Mouse (Mus musculus) cerebellum, adult 9-10 months (tissue): ENCODE data around the gene Hyal1.

Experiments
- DNase-seq: peaks from one replicate; pipeline ENCODE4 v3.0.0; 2022

The Hyal1 gene

DNA sequence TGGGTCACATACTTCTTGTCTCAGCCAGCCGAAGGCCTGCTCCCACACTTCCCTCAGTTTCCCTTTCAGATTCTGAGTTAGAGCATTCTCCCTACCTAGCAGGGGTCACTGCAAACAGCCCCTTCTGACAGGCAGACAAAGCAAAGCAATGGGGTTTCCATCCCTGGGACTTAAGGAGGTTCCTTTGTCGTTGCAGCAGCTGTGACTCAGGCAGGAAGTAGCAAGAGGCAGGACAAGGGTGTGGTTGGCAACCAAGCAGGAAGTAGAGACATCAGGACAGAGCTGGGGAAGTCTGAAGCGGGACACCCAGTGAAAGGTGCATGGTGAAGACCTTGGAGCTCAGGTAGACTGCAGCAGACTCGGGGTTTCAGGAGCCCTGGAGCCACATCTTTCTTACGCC is 47.8 kb downstream of the Hyal1 start:
- DNase-seq = no peak

DNA sequence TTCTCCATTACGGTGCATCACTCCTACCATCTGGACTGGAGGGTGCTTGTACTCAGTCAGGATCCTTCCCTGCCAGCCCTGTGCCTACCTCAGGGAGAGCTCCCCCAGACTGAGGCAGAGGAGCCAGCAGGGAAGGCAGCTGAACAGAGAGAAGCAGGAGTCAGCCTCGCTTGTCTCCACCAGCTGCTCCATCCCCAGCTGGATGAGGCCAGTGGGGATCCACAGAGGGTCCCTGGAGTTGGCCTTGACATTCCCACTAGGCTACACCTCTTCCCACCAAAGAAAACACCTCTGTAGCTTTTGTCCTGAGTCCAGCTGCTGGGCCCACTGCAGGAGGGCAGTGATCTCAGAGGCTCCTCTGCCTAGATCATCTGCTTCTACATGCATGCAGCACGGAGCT is 48.2 kb downstream of the Hyal1 start:
- no peak for DNase-seq

DNA sequence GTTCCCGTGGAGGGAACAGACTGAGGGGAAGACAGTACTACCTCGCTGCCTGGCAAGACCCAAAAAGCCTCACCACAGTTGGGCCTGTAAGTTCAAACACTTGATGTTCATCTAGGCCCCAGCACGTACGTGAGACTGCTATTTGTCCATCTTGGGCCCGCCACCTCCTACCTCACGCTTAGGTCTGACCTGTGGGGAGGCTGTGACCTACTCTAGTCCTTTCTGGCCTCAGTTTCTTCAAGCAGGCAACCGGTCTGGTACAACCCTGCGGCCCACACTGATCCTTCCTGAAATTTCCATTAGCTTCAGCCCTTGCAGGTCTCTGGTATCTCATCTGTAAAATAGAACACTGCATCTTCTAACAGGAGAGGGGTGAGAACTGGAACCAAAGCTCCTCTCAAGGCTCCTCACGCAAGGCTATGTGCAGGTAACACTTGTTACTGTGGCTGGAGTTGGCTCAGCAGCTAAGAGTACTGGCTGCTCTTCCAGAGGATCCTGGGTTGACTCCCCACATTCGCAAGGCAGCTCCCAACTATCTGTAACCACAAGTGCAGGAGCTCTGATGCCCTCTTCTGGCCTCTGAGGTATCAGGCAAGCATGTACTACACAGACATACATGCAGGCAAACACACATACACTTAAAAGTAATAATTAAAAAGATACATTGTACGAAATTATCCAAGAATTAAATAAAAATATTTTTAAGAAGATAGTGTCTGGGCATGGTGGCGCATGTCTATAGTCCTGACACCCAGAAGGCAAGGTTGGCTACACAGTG is 48.8 kb downstream of the Hyal1 start:
- DNase-seq = no peak

DNA sequence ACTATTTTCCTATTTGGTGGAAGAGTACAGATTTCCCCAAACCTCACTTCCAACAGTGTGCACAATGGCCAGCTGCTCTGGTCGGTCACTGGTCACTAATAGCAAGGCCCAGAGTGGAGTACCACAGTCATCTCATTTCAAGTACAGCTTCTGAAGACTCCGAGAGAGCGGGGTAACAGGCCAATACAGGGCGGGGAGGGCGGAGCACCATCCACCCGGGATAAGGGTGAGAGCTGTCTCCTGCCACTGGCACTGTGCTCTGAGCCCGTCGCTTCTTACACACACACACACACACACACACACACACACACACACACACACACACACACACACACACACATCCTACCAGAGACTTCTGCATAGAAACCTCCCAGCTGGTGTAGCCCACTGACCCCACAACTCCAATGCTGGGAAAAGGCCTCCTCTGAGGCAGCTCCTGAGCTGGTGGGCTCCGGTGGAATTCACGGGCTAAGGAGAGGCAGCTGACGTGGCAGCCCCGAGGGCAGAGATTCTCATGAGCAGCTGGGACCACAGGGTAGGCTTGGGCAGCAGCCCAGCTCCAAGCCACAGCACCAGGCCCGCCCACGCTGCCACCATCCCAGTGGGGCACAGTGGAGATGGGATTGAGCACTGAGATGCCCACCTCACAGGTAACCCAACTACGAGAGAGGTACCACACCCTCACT is 49.6 kb downstream of the Hyal1 start:
- no peak for DNase-seq

DNA sequence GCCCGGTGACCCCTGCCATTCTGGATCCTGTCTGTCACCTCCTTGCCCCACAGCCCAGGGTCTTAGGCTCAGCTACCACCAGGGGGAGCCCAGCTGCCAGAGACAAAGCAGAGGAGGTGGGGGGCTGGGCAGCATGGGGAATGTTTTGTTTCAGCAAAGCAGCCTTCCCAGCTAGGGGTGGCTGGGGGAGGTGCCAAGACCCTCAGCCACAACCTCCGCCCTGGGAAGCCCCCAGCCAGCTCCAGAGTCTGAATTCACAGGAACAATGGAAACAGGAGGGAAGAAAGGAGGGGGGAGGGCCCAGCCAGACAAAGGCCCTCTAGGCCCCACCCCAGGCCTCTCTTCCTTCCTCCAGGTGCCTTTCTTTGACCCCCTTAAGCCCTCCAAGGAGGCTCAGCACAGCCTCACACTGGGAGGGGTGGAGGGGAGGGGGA is 50.1 kb downstream of the Hyal1 start:
- peak; percentile 83 for DNase-seq

DNA sequence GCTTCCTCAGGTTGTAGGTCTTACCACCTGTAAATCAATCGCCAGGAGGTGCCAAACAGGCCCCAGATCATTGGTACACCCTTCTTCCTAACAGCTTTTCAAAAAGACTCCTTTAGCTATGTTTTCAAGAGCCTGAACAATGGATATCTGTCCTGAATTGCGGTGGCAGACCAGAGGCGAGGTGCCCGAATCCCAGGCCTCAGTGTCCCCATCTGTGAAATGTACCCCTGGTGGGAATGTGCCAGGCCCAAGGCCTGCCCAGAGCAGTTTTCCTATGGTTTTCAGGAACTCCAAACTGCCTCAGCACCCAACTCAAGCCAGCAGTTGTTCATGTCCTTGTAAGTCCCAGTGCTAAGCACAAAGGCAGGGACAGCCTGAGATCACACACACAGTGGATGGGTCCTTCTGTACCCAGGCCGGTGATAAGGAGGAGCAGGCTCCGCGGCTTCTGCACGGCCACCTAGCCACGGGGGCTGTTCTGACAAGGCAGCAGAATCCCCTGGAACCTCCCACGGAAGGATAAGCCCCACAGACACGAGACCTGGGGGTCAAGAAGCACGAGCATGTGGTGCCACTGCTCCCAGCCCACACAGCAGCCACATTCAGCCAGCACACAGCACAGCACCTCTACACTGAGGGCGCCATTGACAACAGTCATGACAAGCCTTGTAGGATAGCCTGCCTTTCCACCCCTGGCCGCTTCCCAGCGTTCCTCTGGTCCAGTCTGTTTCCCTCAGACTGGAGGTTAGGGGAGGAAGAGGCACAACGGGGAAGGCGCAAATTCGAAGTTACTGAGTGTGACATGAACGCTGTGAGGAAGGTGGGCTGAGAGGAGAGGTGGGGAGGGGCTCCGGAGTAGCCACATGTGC is 50.9 kb downstream of the Hyal1 start:
- no peak for DNase-seq

DNA sequence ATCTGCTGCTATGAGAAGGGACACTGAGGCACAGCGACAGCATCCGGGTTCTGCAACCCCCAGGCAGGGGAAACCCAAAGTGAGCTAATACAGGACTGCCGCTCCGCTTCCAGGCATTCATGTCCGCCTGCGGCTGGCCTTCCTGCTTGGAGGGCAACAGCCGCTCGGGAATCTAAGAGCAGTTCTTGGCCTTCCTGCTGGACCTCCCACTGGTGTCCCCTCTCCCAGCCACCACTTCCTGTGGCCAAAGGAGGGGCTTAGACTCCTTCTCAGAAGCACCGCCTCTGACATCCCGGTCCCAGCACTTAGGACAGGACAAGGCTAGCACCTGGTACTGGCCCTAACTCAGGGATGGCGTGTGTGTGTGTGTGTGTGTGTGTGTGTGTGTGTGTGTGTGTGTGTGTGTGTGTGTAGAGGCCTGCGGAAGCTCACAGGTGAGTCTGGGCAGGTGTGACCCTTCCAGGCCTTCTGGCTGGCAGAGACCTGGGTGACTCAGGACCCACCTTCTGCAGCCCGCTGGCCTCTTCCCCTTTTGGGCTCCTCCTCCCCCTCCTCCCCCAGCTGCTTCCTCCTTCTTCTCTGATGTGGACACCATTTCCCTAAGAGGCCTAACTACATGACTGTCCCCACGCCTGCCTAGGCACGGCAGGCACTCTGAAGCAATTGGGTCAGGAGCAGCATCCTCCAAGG is 52.1 kb downstream of the Hyal1 start:
- DNase-seq = no peak

DNA sequence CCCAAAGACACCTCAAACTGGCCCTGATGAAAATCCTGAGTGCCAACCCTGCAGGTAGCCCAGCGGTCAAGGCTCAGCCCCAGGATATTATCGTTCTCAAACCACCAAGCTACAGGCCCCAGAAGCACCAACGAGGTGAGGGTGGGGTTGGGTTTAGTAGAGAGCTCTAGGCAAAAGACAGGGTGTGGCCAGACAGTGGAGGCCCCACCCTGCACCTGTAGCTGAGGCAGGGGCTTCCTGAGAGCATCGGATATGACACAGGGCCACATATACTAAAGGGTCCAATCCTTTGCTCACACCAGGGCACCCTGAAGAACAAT is 52.6 kb downstream of the Hyal1 start:
- no peak for DNase-seq

DNA sequence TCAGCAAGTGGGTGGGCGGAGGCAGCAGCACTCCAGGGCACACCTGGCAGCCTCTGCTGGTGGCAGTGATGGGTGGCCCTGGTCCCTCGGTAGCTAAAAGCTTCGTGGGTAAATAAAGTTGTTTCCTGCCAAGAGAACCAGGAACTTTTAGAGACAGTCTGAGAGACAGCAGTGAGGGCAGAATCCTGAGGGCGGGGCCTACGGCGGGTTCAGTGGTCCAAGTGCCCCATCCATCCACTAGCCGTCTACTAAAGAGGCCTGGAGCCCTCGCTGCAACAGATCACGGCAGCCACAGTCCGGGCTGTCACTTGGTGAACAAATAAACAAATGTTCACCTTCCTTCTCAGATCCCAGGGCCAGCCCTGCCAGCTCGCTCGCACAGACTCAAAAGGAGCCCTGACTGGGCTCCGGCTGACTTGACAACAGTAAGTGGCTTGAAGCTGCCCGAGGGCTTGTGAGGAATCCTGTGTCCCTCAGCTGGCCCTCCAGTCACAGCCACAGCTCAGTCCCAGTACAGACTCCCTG is 53.2 kb downstream of the Hyal1 start:
- DNase-seq = no peak

DNA sequence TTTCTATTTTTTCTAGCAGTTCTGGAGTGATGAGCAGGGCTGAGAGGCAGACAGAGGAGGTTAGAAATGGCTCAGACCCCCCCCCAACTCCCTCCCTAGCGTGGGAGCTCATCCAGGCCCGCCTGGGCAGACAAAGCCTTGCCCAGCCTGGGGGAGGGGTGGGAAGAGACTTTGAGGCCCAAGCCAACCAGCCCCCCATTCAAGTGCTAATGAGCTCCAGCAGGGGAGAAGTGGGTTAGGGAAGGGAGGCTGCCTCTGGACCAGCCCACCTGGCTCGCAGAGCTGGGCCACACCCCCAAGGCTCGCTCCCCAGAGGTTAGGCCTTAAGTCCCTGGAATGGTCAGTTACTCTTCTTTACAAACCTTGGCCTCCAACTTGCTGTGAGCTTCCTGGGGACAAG is 53.8 kb downstream of the Hyal1 start:
- DNase-seq = no peak
